Mouse (Mus musculus): ENCODE results near the gene Igf2bp3.

Gene Igf2bp3

GRCm38 (mm10) chr6:49079313-49079712 is 135.4 kb downstream of the Igf2bp3 start:
- in situ Hi-C loops (cut with MboI, MseI): no loop called here

- in situ Hi-C loops (cut with MboI, MseI): no loop called here
These were observed 136.9 kb downstream of the Igf2bp3 start for GRCm38 (mm10) chr6:49077894-49078293.

- in situ Hi-C loops (cut with MboI, MseI): loop anchor here in 1 of 2 experiments (25.0 kb wide), 1 partner anchor 1412 kb away; no protein-coding TSS in a partner anchor
These were observed 140.7 kb downstream of the Igf2bp3 start for GRCm38 (mm10) chr6:49074117-49074490.

DNA sequence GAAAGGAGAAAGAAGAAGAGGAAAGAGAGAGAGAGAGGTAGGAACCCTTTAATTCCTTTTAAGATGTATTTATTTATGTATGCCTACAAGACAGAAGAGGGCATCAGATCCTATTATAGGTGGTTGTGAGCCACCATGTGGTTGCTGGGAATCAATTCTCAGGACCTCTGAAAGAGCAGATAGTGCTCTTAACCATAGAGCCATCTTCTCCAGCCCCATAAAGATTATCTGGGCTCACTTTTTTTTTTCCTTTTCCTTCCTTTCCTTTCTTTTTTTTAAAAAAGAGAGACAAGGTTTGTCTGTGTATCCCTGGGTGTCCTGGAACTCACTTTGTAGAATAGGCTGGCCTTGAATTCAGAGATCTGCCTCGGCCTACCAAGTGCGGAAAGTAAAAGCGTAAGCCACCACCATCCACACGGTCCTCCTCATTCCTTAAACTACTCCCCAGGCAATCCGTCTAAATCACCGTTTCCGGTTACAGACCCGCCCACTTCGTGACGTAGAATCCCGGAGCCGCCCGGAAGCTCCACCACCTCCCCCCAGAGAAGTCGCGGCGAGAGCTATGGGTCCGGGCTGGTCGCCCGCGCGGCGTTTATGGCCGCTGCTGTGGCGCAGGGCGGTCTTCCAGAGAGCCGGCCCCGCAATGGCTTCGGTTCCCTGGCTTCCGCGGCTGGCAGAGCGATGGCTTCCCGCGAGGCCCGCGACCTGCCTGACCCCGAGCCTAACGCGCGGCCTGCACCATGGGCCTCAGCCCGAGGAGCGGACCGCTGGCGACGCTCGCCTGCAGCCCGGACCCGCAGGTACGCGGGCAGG is 141.2 kb downstream of the Igf2bp3 start, which contains the start of gene Malsu1:
Malsu1 (plus strand) TSS at position 492 of the 813 bp plus-strand sequence.
- in situ Hi-C loops (cut with MboI, MseI): loop anchor here in 1 of 2 experiments (25.0 kb wide), 1 partner anchor 1411 kb away; no protein-coding TSS in a partner anchor

DNA sequence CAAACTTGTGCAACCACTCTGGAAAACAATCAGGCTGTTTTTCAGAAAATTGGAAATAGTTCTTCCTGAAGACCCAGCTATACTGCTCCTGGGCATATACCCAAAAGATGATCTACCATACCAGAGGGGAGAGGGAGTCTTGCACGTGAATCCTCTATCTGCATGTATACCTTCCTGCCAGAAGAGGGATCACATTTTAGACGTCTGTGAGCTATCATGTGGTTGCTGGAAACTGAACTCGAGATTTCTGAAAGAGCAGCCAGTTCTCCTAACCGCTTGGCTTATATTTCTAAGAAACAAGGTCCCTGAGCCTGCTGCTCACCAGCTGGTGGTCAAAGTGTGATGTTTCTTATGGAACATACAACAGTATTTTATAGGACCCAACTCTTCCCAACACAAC is 146.4 kb downstream of the Igf2bp3 start:
- in situ Hi-C loops (cut with MboI, MseI): loop anchor here in 1 of 2 experiments (5.0 to 25.0 kb wide), 2 partner anchors 69 to 1406 kb away; no protein-coding TSS in a partner anchor

DNA sequence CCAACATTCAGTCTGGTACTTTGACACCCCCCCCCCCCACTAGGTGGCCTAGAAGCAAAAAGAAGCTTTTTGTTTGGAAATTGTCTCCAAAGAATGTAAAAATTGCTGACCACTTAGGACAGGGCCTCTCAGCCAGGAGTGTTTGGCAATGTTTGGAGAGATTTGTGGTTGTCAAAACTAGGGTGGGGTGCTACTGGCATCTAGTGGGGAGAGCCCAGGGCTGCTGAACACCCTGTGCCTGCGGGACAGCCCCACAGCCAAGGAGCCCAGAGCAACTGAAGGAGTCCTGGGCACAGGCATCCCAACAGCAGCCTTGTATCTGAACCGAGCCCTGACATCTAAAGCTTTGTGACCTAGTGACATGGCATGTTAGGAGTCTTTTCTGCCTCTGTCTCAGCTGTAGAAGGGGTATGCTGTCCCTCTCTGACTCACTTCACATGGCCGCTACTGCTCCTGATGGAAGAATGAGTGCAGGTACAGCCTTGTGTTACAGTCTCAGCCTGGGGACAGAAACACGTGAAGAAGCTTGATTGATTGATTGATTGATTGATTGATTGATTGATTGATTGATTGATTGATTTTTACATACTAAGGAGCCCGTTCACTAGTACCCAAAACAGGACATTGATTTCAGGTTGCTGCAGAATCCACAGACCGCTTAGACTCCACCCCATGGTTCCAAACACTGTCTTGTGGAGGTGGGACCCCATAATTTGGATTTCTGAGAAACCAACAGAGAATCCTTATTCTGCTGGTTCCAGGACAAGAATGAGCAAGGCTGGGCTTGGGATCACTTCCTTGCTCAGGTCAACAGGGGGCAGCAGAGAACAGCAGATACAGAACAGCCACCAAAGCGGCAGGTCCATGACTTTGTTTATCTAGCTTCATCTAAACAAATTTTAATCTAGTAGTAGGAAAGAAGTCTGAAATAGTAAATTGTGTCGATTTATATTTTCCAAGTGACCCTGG is 157.4 kb downstream of the Igf2bp3 start:
- in situ Hi-C loops (cut with MboI, MseI): loop anchor here in 1 of 2 experiments (5.0 to 25.0 kb wide), 3 partner anchors 175 to 1395 kb away; no protein-coding TSS in a partner anchor

DNA sequence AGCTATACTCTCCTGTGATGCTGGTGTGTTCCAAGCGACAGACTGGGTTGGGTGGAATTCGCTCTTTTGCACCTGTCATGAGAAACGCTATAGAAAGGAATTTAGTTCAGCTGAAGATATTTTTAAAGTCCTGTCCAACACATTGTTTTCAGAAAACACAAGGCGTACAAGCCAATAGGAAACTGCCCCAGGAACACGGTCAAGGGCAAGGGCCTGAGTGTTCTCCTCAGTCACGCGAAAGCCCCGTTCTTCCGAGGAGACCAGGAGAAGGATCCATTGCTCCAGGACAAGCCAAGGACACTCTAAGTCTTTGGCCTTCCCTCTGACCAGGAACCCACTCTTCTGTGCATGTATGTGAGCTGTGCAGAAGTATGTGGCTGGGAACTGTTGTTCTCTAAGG is 158.7 kb downstream of the Igf2bp3 start:
- in situ Hi-C loops (cut with MboI, MseI): loop anchor here in 1 of 2 experiments (5.0 to 25.0 kb wide), 3 partner anchors 176 to 1394 kb away; no protein-coding TSS in a partner anchor

DNA sequence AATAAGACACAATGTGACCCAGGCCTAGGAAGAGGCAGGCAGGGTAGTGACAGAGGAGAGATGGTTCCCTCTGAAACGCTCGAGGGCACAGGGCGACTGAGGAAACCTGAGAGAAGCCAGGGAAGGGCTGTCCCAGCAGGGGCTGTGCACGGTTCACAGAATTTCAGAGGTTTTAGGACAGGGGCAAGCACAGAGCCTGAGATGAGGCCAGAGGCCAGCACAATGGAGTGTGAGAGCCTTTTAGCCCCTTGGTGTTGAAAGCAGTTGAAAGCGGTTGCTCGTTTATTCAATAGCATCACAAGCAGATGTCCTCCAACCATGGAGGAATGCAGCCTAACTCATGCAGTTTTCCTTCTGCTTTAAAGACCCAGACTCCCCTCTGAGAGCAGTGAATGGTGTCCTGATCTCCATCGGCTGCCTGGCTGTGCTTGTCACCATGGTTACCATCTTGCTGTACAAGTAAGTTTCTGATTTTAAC is 159.5 kb downstream of the Igf2bp3 start:
- in situ Hi-C loops (cut with MboI, MseI): loop anchor here in 1 of 2 experiments (5.0 to 25.0 kb wide), 3 partner anchors 177 to 1393 kb away; no protein-coding TSS in a partner anchor

DNA sequence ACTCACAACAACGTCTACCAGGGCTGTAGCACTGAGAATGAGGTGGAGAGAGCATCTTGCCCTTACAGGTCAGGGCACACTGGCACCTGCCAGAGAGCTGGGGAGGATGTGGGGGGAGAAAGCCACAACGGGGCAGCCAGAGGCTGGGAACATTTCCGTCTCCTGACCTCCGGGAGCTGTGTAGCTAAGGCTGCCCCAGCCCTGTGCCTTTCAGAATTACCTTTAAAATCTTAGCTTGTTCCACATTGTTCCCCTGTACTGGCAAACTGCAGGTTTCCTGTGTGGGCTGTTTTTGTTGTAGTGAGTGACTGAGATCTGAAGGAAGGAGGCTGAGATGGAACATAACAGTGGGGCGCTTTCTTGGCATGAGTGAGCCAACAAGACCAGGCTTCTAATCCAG is 162.6 kb downstream of the Igf2bp3 start:
- in situ Hi-C loops (cut with MboI, MseI): loop anchor here in 1 of 2 experiments (25.0 kb wide), 1 partner anchor 1390 kb away; no protein-coding TSS in a partner anchor

GRCm38 (mm10) chr6:49050677-49051410 is 163.9 kb downstream of the Igf2bp3 start:
- in situ Hi-C loops (cut with MboI, MseI): loop anchor here in 1 of 2 experiments (25.0 kb wide), 1 partner anchor 1389 kb away; no protein-coding TSS in a partner anchor

- in situ Hi-C loops (cut with MboI, MseI): no loop called here
These were observed 166.4 kb downstream of the Igf2bp3 start for GRCm38 (mm10) chr6:49048395-49048794.

GRCm38 (mm10) chr6:49047848-49048247 is 166.9 kb downstream of the Igf2bp3 start:
- in situ Hi-C loops (cut with MboI, MseI): no loop called here

DNA sequence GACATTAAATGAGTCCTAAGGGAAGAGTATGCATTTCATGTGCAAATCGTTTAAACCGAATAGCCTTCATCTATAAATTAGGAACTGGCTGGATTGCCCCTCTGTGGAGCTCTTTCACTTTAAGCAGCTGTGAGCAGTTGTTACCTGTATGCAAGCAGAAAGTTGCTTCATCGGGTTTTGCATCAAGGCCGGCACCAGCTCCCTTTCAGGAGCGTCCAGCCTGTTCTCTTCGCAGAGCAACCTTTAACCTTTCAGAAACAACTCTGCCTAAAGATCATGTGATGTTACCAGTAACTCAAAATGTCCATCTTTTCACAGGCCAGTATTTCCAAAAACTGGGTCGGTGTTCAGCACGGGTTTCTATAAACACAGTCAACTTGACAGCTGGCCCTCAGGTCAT is 167.8 kb downstream of the Igf2bp3 start:
- in situ Hi-C loops (cut with MboI, MseI): no loop called here

GRCm38 (mm10) chr6:49046502-49046901 is 168.3 kb downstream of the Igf2bp3 start:
- in situ Hi-C loops (cut with MboI, MseI): no loop called here

GRCm38 (mm10) chr6:49039470-49040180 is 175.1 kb downstream of the Igf2bp3 start:
- in situ Hi-C loops (cut with MboI, MseI): loop anchor here in 1 of 2 experiments (5.0 kb wide), 1 partner anchor 198 kb away; no protein-coding TSS in a partner anchor

DNA sequence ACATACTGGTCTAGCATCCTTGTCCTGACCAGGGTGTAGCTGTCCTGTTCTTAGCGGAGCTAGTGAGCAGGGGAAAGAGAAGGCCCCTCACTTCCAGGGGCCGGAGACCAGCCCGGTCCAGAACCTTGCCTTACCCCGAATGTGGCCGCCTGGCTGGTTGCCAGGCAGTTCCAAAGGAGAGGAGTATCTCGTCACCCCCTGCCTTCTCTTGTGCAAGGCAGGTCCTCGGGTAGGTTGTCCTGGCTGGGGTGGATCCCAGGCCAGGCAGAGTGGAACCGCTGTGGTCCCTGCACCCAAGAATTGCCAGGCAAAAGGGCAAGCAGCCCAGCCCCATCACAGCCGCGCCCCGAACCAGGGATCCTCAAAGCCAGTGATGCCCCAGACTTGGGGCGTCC is 177.5 kb downstream of the Igf2bp3 start:
- in situ Hi-C loops (cut with MboI, MseI): no loop called here

GRCm38 (mm10) chr6:49036275-49037267 is 178.2 kb downstream of the Igf2bp3 start, which contains the start of gene Gpnmb:
Gpnmb (plus strand) TSS chr6:49036546.
- in situ Hi-C loops (cut with MboI, MseI): no loop called here

Measured in T-helper 17 cell (primary cell).